Mouse (Mus musculus): Measurements from ENCODE around the gene Cd300a. TPM values are rescaled to one million over a fixed set of nuclear protein-coding genes. Genes with fewer than 3 reads are reported as not detected.

Gene Cd300a
- polyA plus RNA-seq, 1 experiment = 2.3 TPM

DNA sequence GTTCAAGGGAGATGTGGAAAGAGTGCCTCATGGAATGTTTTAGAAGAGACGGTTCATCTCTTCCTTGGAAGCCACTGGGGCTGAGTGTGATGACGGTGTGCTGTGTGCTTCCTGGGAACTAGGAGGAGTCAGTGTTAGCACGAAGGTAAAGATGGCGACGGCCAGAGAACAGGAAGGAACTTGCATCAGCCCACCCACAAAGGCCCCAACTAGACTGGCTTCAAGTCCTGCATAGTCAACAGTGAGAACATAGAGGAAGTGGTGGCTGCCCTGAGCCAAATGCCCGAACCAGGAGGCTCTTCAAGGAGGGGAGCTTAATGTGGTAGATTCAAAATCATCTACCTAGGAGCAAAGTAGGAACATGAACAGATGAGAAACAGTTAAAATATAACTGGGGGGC lies 27.3 kb downstream of the Cd300a start:
- TF ChIP-seq POLR2A (IDR thresholded peaks at IDR 0.05; ENCODE audit: insufficient read depth, low read length) (no peak), EP300 (IDR thresholded peaks at IDR 0.05; ENCODE audit: insufficient read depth, low read depth, low read length) (no peak), CTCF (IDR thresholded peaks at IDR 0.05; ENCODE audit: low read depth, low read length) (no peak)

DNA sequence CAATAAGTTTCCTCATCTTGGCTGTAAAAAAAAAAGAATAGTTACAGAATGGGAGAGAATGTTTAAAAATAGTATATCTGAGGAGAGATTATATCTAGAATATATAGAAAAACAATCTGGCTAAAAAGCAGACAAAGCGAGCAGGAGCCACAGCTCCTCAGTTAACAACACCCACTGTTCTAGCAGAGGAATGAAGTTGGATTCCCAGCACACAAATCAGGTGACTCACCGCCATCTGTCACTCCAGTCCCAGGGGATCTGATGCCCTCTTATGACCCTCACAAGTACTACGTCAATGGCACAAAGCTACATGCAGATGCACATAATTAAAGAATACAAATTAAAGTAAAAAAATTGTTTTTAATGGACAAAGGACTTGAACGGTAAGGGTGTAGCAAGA lies 32.6 kb downstream of the Cd300a start:
- H3K27me3 ChIP-seq (ENCODE audit: control insufficient read depth, insufficient read depth, low read length, poor library complexity, severe bottlenecking) = no peaks in the 10 kb centered on the region
- H3K9me3 ChIP-seq (replicated peaks; ENCODE audit: control insufficient read depth, insufficient read depth, low read length, poor library complexity, severe bottlenecking) = no peaks in the 10 kb centered on the region
- no peaks in the 10 kb centered on the region for H3K36me3 ChIP-seq (ENCODE audit: control insufficient read depth, insufficient read depth, low read length, poor library complexity, severe bottlenecking)
- no peak overlapping the region for H3K9ac ChIP-seq (ENCODE audit: low read depth, poor library complexity, severe bottlenecking)
- no peaks in the 10 kb centered on the region for H3K4me1 ChIP-seq (ENCODE audit: control insufficient read depth, insufficient read depth, low read length)
- TF ChIP-seq POLR2A (IDR thresholded peaks at IDR 0.05; ENCODE audit: insufficient read depth, low read length) = no peak
- no peak for TF ChIP-seq EP300 (IDR thresholded peaks at IDR 0.05; ENCODE audit: insufficient read depth, low read depth, low read length)
- TF ChIP-seq CTCF (IDR thresholded peaks at IDR 0.05; ENCODE audit: low read depth, low read length) = no peak
- H3K27ac ChIP-seq (ENCODE audit: insufficient read depth, low read length) = no peak overlapping the region
- H3K4me3 ChIP-seq (ENCODE audit: low read depth, low read length) = no peak overlapping the region

More for the DNA sequence above, 27.3 kb downstream of the Cd300a start:
- Histone ChIP-seq H3K36me3 (ENCODE audit: control insufficient read depth, insufficient read depth, low read length, poor library complexity, severe bottlenecking) (no peaks in the 10 kb centered on the region), H3K9me3 (replicated peaks; ENCODE audit: control insufficient read depth, insufficient read depth, low read length, poor library complexity, severe bottlenecking) (no peaks in the 10 kb centered on the region), H3K4me3 (ENCODE audit: low read depth, low read length) (no peak overlapping the region), H3K27ac (ENCODE audit: insufficient read depth, low read length) (no peak overlapping the region), H3K4me1 (ENCODE audit: control insufficient read depth, insufficient read depth, low read length) (no peaks in the 10 kb centered on the region), H3K27me3 (ENCODE audit: control insufficient read depth, insufficient read depth, low read length, poor library complexity, severe bottlenecking) (no peaks in the 10 kb centered on the region), H3K9ac (ENCODE audit: low read depth, poor library complexity, severe bottlenecking) (no peak overlapping the region)

DNA sequence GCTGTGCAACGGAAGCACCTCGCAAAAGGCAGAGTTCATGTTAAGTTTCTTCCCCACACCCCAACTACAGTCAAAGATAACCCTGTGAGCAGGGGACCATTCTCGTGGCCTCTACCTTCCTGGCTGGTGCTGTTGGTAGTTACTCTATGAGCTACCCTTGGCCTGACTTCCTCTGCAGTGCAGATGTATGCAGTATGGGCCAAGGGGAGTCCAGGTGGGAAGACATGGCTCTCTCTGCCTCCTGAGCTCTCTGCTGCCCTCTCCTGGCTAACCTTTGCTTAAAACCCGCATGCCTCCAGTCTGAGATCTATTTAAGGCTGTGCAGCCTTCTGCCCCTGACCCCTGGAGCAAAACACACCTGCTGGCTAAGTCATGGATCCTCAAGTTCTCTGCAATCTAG lies 34.1 kb downstream of the Cd300a start:
- Histone ChIP-seq H3K36me3 (ENCODE audit: control insufficient read depth, insufficient read depth, low read length, poor library complexity, severe bottlenecking) (no peaks in the 10 kb centered on the region), H3K9me3 (replicated peaks; ENCODE audit: control insufficient read depth, insufficient read depth, low read length, poor library complexity, severe bottlenecking) (no peaks in the 10 kb centered on the region), H3K4me3 (ENCODE audit: low read depth, low read length) (no peak overlapping the region), H3K9ac (ENCODE audit: low read depth, poor library complexity, severe bottlenecking) (no peak overlapping the region), H3K4me1 (ENCODE audit: control insufficient read depth, insufficient read depth, low read length) (no peaks in the 10 kb centered on the region), H3K27ac (ENCODE audit: insufficient read depth, low read length) (no peak overlapping the region), H3K27me3 (ENCODE audit: control insufficient read depth, insufficient read depth, low read length, poor library complexity, severe bottlenecking) (no peaks in the 10 kb centered on the region)
- peak; percentile 84 for TF ChIP-seq CTCF (IDR thresholded peaks at IDR 0.05; ENCODE audit: low read depth, low read length)
- no peak for TF ChIP-seq EP300 (IDR thresholded peaks at IDR 0.05; ENCODE audit: insufficient read depth, low read depth, low read length)
- no peak for TF ChIP-seq POLR2A (IDR thresholded peaks at IDR 0.05; ENCODE audit: insufficient read depth, low read length)

DNA sequence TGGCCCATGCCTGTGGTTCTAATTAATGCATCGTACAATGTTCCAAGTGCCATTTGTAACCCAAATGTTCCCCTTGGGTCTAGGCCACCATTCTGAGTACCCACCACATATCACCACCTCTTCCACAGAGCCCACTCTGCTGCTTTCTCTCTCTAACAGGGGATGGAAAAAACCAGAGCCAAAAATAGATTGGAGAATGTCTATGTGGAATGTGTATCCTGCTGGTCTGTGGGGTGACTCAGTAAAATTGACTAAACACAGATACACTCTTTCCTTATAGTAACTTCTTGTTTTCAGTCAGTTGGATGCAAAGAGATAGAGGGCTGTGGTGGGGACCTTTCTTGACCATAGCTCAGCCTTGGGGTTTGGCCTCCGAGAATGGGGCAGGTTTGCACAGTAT lies 39.7 kb downstream of the Cd300a start:
- no peaks in the 10 kb centered on the region for H3K36me3 ChIP-seq (ENCODE audit: control insufficient read depth, insufficient read depth, low read length, poor library complexity, severe bottlenecking)
- no peaks in the 10 kb centered on the region for H3K9me3 ChIP-seq (replicated peaks; ENCODE audit: control insufficient read depth, insufficient read depth, low read length, poor library complexity, severe bottlenecking)
- no peak overlapping the region for H3K27ac ChIP-seq (ENCODE audit: insufficient read depth, low read length)
- no peaks in the 10 kb centered on the region for H3K4me1 ChIP-seq (ENCODE audit: control insufficient read depth, insufficient read depth, low read length)
- no peak for TF ChIP-seq CTCF (IDR thresholded peaks at IDR 0.05; ENCODE audit: low read depth, low read length)
- TF ChIP-seq EP300 (IDR thresholded peaks at IDR 0.05; ENCODE audit: insufficient read depth, low read depth, low read length) = no peak
- TF ChIP-seq POLR2A (IDR thresholded peaks at IDR 0.05; ENCODE audit: insufficient read depth, low read length) = no peak
- H3K9ac ChIP-seq (ENCODE audit: low read depth, poor library complexity, severe bottlenecking) = no peak overlapping the region
- no peaks in the 10 kb centered on the region for H3K27me3 ChIP-seq (ENCODE audit: control insufficient read depth, insufficient read depth, low read length, poor library complexity, severe bottlenecking)
- no peak overlapping the region for H3K4me3 ChIP-seq (ENCODE audit: low read depth, low read length)

DNA sequence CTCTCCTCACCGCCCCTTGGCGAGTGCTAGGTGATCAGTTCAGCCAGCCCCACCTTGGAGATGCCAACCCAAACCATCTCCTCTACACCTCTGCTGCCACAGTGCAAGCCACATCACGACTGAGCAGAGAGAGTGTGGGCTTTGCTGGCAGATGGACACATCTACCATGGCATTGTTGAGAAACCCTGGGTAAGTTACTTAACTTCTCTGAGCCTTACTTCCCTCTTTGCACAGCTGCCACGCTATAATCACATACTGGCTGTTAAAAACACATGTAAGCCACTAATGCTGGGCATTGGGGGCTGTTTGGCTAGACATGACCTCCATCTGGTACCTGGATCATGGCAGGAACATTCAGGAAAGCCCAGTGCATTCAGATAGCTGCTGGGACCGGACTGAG lies 41.2 kb downstream of the Cd300a start:
- H3K27me3 ChIP-seq (ENCODE audit: control insufficient read depth, insufficient read depth, low read length, poor library complexity, severe bottlenecking) = no peaks in the 10 kb centered on the region
- H3K4me1 ChIP-seq (ENCODE audit: control insufficient read depth, insufficient read depth, low read length) = no peaks in the 10 kb centered on the region
- no peaks in the 10 kb centered on the region for H3K9me3 ChIP-seq (replicated peaks; ENCODE audit: control insufficient read depth, insufficient read depth, low read length, poor library complexity, severe bottlenecking)
- TF ChIP-seq CTCF (IDR thresholded peaks at IDR 0.05; ENCODE audit: low read depth, low read length) (no peak), EP300 (IDR thresholded peaks at IDR 0.05; ENCODE audit: insufficient read depth, low read depth, low read length) (no peak), POLR2A (IDR thresholded peaks at IDR 0.05; ENCODE audit: insufficient read depth, low read length) (no peak)
- H3K4me3 ChIP-seq (ENCODE audit: low read depth, low read length) = no peak overlapping the region
- no peak overlapping the region for H3K9ac ChIP-seq (ENCODE audit: low read depth, poor library complexity, severe bottlenecking)
- H3K36me3 ChIP-seq (ENCODE audit: control insufficient read depth, insufficient read depth, low read length, poor library complexity, severe bottlenecking) = no peaks in the 10 kb centered on the region
- no peak overlapping the region for H3K27ac ChIP-seq (ENCODE audit: insufficient read depth, low read length)

DNA sequence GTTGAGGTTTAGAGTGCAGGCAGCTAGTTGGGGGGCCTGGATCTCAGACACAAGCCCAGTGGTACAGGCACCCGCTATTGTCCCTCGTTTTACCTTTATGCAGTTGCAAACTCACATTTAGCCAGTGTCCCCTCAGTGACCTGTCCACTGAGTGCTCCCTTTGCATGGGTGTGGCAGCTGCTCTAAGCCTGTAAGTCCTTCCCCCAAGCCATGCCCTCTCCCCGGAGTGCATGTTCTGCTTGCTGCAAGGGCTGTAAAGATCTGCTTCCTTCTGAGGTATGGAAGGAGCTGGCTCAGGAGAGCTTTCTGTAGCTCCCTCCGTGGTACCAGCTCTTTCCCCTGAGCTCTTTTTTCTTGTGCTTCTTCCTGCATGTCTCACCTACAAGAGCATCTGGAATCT lies 43.8 kb downstream of the Cd300a start:
- Histone ChIP-seq H3K9ac (ENCODE audit: low read depth, poor library complexity, severe bottlenecking) (no peak overlapping the region), H3K27ac (ENCODE audit: insufficient read depth, low read length) (no peak overlapping the region), H3K36me3 (ENCODE audit: control insufficient read depth, insufficient read depth, low read length, poor library complexity, severe bottlenecking) (no peaks in the 10 kb centered on the region), H3K4me3 (ENCODE audit: low read depth, low read length) (no peak overlapping the region), H3K27me3 (ENCODE audit: control insufficient read depth, insufficient read depth, low read length, poor library complexity, severe bottlenecking) (no peaks in the 10 kb centered on the region), H3K9me3 (replicated peaks; ENCODE audit: control insufficient read depth, insufficient read depth, low read length, poor library complexity, severe bottlenecking) (no peaks in the 10 kb centered on the region), H3K4me1 (ENCODE audit: control insufficient read depth, insufficient read depth, low read length) (no peaks in the 10 kb centered on the region)
- TF ChIP-seq POLR2A (IDR thresholded peaks at IDR 0.05; ENCODE audit: insufficient read depth, low read length) (no peak), EP300 (IDR thresholded peaks at IDR 0.05; ENCODE audit: insufficient read depth, low read depth, low read length) (no peak)
